Mouse (Mus musculus) kidney, adult 11 months (tissue): ENCODE data around the gene Ppp1r13b.

Experiments used
- DNase-seq: peaks from one replicate; pipeline ENCODE4 v3.0.0; 2022

Gene Ppp1r13b

GRCm38 (mm10) chr12:111790631-111791030, 117.3 kb downstream of the Ppp1r13b start:
- DNase-seq: no peak

- peak; percentile 78 for DNase-seq
These were observed 117.8 kb downstream of the Ppp1r13b start for GRCm38 (mm10) chr12:111790090-111790489.

DNA sequence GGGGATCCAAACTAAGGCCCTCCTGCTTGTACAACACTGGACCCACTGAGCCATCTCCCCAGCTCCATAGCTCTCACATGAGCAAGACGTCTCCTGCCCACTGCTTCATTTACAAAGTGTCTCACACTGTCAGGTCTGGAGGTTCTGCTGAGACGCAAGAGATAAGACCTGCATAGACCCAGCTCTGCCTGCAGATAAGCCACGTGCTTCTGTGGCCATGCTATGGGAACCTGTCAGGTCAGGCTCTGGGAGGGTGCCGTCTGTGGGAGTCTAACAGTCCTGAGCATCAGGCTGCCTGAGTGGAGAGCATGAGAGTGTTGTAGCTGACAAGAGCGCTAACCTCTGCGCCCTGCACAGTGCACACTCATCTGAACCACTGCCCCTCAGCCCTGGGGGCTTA, 120.9 kb downstream of the Ppp1r13b start:
- DNase-seq: no peak

DNA sequence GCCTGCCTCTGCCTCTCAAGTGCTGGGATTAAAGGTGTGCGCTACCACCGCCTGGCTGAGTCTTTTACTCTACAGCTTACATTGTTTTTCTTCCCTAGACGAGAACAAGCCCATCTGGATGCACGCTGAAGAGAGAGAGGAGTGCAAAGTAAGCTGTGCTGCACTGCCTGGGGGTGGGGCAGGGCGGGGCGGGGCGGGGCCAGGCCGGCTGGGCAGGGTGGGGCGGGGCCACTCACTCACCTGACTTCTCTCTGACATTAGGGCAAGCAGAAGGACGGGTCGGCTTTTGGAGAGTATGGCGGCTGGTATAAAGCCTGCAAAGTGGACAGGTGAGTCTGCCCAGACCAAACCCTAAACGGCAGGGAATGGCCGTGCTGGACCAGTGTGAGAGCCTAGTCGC, 122.7 kb downstream of the Ppp1r13b start:
- DNase-seq: no peak

DNA sequence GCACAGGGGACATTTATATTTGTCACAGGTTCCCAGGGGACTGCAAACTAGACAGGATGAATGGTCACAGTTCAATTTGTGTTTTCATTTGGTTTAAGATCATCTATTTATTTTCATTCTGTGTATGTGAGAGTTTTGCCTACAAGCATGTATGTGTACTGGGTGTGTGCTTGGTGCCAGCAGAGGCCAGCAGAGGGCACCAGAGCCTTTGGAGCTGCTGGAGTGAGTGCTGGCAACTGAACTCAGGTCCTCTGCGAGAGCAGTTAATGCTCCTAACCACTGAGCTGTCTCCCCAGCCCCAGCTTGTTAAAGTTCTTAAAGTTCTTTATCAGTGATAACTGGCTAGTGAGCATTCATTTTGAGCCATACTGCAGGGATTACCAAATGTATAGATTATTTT, 128.4 kb downstream of the Ppp1r13b start:
- no peak for DNase-seq
